Mouse (Mus musculus) CD4-positive, CD25-positive, alpha-beta regulatory T cell, adult 9 weeks (primary cell): ENCODE measurements around the gene Fhad1. TPM values are rescaled to one million over a fixed set of nuclear protein-coding genes. Genes with fewer than 3 reads are reported as not detected.

Experiments
- polyA plus RNA-seq: library from polyadenylated mRNA; unstranded; fragments of 100-300 nt; shearing (Covaris generic); gene quantifications from one replicate; pipeline ENCODE4 v1.2.1, GENCODE M21; 2017

Gene Fhad1
- polyA plus RNA-seq = 0.79 TPM

DNA sequence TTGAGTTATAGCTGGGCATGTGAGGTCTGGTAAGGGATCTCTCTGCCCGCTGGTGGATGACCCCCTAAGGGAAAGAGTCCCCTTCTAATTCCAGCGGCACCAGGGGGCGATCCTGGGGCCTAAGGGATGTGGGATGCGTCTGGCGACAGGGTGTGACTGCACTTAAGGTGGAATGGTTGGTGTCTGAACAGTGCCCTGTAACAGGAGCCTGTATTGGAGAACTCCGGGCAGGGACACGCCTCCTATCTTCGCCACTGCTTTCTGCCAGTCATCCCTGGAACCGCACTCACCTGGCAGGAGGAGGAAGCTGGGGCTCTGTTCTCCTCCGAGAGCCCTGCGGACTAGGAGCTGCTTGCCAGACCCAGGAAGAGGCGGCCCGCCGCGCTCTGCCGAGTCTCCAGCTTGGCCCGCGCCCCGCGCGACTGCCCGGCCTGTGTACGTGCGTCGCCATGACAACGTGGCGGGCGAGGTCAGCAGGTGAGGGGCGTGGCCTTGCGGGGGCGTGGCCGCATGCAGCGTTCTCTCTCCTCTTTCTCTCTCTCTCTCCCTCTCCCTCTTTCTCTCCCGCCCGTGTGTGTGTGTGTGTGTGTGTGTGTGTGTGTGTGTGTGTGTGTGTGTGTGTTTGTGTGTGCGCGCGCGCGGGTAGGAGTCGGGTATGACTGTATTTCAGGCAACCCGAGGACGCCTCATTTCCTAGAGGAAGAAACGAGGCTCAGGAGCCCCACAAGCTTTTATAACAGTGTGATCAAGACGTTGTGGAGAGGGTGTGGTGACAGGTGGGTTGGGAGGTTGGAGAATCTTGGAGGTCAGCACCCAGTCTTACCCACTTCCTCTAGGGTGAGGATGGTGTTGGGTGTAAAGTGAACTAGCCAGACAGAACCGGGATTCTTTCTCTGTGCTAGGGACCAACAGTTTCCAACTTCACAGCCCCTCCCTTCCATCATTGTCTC lies at the start of gene Fhad1:
Gene Fhad1 (minus strand): TSS at position 424 of the 950 bp plus-strand sequence.

DNA sequence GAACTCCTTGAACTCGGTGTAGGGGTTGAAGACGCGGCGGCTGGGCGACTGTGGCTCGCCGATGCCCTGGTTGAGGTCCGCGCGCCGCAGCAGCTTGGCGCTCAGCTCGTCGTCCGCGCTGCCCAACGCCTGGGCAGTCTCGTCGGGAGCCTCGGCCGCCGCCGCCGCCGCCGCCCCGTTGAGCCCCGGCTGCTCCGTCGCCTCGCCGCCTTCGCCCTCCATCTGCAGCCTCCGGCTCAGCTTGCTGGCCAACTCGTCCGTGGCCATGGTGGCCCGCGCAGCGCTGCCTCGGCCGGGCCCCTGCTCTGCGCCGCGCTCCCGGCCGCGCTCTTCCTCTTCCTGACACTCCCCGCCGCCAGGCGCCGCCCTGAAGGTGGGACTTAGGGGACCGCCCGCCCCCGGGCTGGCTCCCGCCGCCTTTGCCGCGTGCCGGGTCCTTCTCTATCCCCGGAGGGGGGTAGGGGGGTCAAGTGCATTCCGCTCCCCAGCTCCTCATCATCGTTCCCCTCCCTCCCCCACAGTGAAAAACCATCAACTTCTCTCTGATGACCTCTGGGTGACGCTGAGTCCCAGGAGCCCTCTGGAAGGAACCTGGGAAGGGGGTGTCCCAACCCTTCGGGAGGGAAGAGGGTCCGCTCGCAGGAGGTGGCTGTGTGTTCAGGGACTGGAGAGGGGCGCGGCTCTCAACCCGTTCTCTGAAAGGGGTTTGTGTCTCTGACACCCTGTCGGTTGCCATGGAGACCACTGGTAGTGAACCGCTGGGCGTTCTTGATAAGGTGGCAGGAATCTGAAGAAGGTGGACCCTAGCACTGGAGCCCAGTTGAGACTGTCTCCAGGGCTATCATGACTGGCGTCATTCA lies 140.1 kb downstream of the Fhad1 start, which contains the start of gene Efhd2:
Gene Efhd2 (minus strand): TSS at position 320 of the 860 bp plus-strand sequence.

DNA sequence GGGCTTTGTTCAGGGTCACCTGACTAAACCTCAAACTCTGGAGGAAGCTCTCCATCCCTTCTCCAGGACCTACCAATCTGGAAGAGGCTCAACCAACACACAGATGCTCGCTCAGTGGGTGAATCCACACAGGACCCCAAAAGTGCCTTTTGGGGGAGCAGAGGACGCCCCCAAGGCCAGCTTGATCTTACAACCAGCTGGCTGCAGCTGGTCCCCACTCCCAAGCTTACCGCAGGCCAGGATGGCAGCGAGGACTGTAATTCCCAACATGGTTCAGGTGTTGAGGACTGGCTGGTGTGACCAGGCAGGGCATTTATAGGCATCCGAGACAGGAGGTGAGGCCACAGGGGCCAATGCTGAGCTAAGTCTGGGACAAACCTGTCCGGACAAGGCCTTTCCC lies 168.9 kb downstream of the Fhad1 start, which contains the start of gene Ctrc:
Gene Ctrc (minus strand): TSS at position 361 of the 400 bp plus-strand sequence.

Other genes starting within 250 kb of the Fhad1 start
- 5.1 TPM for gene Dnajc16, start 224.2 kb downstream of the Fhad1 start, polyA plus RNA-seq
- gene Casp9, start 221.5 kb downstream of the Fhad1 start, polyA plus RNA-seq = 18.5 TPM
- gene Cela2a, start 188.9 kb downstream of the Fhad1 start, polyA plus RNA-seq = not detected
- not detected for gene Ctrc, start 168.7 kb downstream of the Fhad1 start, polyA plus RNA-seq
- 13.9 TPM for gene Efhd2, start 140.2 kb downstream of the Fhad1 start, polyA plus RNA-seq
- 1.2 TPM for gene Tmem51, start 69.2 kb upstream of the Fhad1 start, polyA plus RNA-seq
- 0.15 TPM for gene Kazn, start 224.3 kb upstream of the Fhad1 start, polyA plus RNA-seq